Mouse (Mus musculus): ENCODE measurements around the gene Scarb1.
A peak's percentile ranks its signal among the peaks of the same experiment; 100 is the strongest.
"Not testable (repeated sequence)": the region's sequence is repeated elsewhere in the genome, so short reads cannot be mapped to it uniquely, and the experiment has no call there.

Scarb1 gene

DNA sequence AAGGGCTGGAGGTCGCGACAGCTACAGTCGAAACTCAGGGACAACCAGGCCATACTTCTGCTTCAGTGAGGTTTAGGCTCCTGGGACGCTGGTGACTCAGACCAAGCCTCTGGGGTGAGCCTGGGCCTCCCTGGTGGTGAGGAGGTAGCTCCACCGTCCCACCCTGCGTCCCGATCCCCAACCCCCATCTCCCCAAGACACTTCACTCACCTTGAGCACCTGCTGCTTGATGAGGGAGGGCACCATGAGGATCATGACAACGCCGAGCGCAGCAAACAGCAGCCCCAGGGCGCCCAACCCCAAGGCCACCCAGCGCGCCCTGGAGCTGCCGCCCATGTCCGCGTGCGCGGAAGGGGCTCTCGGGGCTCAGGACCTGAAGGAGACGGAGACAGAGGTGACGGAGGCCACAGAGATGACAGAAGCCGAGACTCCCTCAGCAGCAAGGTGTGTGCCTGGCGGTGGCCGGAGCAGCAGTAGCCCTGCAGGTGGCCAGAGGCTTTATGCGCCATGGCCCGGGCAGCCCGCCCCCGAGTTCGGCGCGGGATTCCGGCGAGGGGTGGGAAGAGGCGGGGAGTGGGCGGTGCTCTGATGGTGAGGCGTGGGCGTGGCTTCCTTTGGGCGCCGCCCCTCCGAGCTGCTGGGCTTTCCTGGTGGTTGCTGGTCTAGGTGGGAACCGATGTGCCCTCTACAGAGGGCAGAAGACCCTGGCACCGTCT, at the start of gene Scarb1:
TSS of gene Scarb1 (minus strand) at position 548 of the 716 bp plus-strand sequence.
- DNase-seq (ENCODE audit: low spot score in 2 of 2): peak; percentile 94

DNA sequence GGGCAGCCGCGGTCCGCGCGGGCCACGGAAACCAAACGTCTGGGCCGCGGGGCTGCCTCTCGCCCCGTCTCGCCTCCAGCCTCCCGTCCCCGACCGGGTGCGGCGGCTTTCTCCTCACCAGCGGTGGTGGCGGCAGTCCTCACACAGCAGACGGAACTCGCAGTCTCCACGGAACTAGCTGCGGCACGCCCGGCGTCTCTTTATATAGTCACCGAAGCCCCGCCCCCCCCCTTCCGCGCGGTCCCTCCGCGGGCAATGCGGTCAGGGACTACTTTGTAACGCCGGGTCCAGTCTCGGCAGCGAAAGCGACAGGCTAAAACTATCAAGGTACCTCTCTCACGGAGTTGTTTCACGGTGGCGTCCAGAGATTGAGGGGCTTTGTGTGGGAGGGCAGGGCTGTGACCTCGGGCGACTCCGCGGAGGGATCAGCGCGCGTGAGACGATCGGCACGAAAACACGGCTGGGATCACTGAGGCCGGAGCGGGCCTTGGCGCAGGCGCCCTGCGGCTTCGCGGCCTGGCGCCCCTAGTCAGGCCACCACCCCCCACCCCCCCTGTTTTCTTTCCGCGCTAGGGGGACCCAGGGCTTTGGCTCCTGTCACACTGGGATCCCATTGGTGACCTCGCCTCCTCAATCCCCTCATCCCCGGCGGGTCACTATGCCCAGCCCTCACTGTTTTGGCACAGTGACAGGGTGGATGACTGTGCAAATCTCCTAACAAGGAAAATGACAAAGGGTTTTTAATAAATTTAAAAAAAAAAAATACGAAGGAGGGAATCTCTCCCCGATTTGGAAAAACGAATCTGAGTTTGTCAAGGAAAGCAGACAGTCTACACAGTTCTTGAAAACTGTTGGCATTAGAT, 48.9 kb upstream of the Scarb1 start, which contains the start of gene Ubc:
TSS of gene Ubc (minus strand) at position 624 of the 863 bp plus-strand sequence.
- DNase-seq (ENCODE audit: low spot score in 2 of 2): peak; percentile 91 to 97

DNA sequence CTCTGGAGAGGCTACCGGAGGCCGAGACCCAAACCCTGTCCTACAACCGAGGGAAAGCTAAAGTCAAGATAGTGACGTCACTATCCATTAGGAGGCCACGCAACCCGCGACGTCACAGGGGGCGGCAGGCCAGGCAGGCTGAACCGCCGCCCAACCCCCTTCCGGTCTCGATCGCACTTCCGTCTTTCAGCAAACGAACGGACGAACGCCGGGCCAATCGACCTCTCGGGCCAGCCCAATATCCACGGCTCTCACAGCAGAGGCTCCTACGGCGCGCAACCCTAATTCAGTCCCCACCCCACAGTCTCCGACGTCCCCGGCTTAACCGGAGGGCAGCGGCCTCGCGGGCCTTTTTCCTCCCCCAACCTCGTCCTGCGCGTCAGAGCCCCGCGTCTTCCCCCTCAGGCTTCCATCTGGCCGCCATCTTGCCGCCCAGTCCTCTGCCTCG, 48.3 kb upstream of the Scarb1 start, which contains the start of gene Gm10382:
TSS of gene Gm10382 (plus strand) at position 192 of the 448 bp plus-strand sequence.
- DNase-seq (ENCODE audit: low spot score in 2 of 2): peak; percentile 86 to 93

DNA sequence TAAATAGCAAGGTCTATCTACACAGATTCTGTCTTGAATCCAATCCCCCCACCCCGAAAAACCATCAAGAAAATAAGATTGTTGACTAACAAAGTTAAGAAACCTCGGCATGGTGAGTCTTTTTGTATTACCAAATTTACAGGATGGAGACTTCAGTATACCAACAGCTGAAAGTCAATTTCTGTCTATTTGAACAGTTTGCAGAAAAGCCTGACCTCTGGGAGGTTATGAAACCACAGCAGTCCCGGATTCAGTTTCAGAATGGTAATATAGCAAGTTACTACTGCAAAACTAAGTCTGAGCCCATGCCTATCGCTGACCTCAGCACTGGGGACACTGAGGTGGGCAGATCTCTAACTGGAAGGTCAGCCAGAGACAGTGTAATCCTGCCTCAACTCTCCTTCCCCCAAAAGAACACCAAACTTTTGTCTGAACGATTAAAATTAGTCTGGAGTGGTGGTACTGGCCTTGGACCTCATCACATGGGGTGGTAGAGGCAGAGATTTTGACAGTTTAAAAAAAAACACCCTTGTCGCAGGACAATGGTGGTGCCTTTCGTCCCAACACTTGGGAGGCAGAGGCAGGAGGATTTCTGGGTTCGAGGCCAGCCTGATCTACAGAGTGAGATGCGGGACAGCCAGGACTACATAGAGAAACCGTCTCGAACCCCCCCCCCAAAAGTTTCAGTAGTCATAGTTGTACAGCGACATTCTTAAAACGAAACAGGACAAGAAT, 47.6 kb upstream of the Scarb1 start:
- DNase-seq (ENCODE audit: low spot score in 2 of 2): no peak

DNA sequence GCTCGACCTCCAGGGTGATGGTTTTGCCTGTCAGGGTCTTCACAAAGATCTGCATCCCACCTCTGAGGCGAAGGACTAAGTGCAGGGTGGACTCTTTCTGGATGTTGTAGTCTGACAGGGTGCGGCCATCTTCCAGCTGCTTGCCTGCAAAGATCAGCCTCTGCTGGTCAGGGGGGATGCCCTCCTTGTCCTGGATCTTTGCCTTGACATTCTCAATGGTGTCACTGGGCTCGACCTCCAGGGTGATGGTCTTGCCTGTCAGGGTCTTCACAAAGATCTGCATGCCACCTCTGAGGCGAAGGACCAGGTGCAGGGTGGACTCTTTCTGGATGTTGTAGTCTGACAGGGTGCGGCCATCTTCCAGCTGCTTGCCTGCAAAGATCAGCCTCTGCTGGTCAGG, 46.4 kb upstream of the Scarb1 start:
- not testable (repeated sequence) for DNase-seq (ENCODE audit: low spot score in 2 of 2)

DNA sequence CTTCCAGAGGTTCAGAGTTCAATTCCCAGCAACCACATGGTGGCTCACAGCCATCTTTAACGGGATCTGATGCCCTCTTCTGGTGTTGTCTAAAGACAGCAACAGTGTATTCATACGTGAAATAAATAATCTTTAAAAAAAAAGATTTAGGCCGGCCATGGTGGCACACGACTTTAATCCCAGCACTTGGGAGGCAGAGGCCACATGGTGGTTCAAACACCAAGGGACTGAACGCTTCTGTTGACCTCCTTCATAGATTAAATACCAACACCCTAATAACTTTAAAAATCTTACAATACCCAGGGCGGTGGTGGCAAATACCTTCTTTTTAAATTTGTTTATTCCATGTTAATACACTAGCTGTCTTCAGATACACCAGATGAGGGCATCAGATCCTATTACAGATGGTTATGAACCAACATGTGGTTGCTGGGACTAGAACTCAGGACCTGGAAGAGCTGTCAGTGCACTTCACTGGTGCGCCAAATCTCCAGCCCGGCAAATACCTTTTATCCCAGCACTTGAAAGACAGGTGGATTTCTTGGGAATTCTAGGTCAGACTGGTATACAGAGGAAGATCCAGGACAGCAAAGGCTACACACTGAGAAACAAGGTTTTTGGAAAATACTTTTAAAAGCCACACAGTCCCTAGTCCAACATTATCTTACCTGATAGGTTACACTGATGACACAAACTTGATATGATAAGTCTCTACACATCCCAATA, 44.5 kb upstream of the Scarb1 start:
- DNase-seq (ENCODE audit: low spot score in 2 of 2): no peak

DNA sequence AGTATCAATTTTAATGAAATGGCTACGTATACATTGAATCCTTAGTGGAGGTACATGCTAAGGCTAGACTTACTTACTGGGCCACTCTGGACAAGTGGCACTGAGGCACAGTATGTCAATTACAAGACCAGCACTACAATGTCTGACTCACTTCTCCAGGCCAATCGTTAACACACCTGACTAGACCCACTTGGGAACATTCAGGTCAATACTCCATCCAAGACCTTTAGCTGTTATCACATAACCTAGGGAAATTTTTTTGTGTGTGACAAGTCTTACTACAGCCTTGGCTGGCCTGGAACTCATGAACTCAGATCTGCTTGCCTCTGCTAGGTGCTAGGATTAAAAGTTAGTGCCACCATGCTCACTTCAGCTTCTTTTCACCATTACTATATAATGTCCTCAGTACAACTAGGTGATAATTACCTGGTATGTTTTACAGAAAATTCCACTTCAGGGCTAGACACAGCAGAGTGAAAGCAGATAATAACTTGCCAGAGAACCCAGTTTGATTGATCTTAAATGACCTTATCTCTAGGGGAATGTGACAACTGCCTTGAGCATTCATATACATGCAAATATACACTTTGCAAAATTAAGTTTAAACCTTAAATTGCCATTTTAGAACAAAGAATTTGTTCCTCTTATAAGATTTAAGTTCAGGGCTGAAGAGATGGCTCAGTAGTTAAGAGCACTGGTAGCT, 43.8 kb upstream of the Scarb1 start:
- DNase-seq (ENCODE audit: low spot score in 2 of 2): no peak

DNA sequence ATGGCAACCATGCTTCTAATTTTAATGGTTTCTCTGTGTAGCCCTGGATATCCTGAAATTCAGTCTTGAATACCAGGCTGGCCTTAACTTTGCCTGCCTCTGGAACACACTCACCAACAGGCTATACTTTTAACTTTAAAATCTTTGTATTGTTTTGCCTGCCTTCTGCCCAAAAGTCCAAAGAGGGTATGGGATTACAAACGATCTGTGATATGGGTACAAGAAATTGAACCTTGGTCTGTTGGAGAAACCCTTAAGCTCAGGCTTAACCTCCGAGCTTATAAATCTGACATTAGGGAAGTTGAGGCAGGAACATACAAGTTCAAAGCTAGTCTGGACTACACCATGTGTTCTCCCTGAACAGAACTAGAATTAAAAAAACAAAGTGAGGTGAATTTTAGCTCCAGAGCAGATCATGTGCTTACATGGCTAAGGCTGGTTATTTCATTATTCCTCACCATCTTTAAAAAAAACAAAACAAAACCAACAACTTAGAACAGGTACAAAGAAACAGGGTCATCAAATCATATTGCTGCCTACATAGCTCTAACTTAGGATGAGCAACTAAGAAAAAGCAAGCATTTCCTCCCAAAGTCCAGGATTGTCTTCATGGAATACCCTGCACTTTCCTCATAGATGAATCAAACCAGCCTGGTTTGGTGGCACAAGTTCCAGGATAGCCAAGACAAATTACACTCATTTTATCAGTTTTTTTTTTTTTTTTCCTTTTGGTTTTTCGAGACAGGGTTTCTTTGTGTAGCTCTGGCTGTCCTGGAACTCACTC, 42.9 kb upstream of the Scarb1 start:
- no peak for DNase-seq (ENCODE audit: low spot score in 2 of 2)

DNA sequence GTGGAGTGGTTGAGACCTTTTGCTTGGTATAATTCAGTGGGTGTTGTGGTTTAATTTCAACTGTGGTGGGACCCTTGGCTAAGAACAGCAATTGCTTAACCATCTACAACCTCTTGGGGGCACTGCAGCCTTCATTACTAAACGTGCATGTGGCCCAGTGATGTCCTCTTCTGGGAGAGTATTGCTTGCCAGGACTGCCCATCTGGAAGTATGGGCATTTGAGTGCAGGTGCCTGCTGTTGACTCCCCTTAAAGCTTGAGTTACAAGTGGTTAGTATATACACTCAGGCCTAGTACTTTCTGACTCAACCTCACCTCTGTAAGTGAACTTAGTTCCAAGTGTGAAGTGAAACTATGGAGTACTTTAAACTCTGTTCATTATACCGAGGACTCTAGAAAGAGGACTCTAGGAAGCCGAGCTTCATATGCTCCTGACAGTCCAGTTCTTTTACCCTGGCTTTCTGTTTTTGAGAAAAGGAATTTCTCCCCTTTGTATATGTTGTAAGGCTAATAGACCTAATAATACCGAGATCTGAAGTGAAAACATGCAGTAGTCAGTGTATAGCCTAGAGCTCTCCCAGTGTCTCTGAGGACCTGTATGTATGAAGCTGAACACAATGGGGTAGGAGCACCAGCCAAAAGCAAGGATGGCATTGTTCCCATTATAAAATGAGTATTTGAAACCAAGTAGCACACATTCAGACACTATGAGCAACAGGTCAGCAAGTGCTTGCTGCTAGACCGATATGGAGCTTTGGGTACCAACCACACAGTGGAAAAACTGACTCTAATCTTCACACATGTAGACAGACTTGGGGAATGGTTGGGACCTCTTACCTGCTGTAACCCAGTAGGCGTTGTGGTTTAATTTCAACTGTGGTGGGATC, 42.0 kb upstream of the Scarb1 start:
- DNase-seq (ENCODE audit: low spot score in 2 of 2): peak in 1 of 2 experiments; percentile 60

DNA sequence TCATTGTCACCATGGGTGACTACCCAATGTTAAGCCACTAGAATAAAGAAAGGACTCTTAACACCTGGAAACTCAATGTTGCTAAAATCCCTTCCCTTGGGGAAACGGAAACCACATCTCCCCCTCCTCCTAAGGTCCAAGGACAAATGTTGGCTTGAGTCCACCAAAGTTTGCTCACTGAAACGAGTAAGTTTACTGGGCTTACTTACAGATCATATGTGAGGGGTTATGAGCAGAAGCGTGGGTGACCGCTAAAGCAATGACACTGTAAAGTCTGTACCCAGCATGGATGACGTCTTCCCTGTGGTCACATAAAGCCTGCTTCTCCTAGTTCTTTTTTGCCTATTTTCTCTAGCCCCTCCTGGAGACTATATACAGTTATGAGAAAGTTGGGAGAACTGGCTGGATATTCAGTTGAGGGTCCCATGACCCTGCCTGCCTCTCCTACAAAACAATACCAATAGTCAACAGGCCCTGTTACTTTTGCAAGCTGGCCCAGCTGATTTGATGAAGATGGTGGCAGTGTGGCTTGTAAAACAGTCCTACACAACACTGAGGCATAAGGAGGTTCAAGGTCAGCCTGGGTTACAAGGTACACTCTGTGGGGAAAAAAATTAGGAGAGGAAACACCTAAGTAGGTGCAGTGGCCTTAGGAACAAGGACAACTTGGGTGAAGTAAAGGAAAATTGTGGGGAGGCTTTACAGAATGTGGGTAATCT, 41.2 kb upstream of the Scarb1 start:
- no peak for DNase-seq (ENCODE audit: low spot score in 2 of 2)

DNA sequence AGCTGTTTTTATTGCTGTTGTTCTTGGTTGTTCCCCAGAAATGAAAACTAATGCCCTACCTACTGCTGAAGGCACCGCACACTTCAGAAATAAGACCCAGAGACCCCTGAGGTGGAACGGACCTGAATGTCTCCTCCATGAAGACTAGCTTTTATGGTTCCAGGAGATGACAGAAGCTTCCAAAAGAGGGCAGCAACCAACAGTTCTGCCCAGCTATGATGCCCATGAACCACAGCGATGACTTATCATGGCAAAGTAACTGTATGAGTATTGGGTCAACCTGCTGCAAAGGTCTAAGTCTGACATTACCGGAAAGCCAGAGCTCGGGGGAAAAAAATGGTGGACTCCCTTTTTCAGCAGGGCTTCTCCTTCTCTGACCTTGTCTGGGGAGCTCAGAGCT, 38.0 kb upstream of the Scarb1 start:
- no peak for DNase-seq (ENCODE audit: low spot score in 2 of 2)

DNA sequence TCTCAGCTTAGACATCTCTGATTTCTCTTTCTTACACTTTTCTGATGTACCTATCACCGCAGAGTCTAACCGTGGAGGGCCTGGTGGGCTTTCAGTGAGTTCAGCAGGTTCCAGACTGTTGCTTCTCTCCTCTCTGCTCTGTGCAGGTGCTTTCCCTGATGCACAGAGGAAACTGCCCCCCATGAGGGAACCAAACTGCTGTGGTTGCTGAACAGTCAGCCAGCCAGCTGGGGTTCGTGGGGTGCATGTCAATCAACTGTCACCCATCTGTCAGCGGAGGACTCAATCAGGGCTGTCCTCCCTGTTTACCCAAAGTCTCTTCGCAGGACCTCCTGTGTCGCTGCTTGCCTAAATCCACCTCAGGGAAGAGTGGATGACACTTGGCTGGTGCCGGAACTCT, 36.3 kb upstream of the Scarb1 start:
- peak in 1 of 2 experiments; percentile 52 for DNase-seq (ENCODE audit: low spot score in 2 of 2)

DNA sequence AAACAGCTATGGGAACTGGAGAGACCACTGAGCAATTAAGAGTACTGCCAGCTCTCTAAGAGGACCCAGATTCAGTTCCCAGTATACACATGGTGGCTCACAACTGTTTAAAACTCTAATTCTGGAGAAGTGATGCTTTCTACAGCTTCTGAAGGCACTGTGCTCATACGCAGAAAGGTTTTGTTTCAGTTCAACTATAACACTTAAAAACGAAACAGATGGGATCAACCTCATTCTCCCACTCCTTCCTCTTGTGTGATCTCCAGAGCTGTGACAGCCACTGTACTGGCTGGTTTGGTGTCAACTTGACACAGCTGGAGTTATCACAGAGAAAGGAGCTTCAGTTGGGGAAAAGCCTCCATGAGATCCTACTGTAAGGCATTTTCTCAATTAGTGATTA, 35.0 kb upstream of the Scarb1 start:
- no peak for DNase-seq (ENCODE audit: low spot score in 2 of 2)

DNA sequence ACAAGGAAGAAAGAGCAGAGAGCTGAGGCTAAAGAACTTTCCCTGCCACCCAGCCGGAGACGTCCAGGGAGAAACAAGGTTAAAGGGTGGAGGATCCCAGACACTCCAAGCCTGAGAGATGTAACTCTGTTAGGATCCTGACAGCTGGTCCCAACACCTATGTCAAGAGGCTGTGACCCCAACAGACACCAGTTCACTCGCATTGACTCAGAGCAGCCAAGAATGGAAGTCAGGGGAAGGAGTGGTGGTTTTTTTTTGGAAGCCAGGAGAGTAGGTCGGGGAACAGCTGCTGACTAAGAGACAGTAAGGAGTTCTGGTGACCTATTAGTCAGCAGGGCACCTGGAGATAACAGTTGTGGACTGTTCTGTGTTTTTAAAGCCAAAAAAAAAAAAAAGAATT, 31.1 kb upstream of the Scarb1 start:
- no peak for DNase-seq (ENCODE audit: low spot score in 2 of 2)

DNA sequence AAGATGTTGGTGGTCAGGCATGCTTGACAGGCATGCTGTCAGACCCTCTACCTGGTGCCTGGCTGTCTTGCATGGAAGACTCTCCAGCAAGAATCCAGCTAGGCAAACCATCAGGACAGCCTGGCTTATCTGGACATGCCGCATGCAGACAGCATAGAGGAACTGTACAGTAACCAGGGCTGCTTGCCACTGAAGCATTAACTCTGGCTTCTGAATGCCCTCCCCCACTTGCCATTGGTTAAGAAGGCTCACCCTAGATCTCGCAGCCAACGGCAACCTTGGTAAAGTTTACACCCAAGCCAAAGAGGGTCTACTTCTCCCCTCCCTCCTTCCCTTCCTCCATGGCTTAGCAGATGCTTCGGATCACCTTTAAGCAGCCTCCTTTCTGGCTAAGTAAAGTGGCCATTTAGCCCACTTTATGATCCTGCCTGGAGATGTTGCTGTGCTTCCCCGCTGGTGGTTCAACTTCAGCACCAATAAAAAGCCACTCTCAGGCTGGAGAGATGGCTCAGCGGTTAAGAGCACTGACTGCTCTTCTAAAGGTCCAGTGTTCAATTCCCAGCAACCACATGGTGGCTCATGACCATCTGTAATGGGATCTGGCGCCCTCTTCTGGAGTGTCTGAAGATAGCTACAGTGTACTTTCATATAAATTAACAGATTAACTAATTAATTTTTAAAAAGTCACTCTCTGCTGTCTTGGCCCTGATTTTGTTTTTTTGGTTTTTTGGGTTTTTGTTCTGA, 30.2 kb upstream of the Scarb1 start:
- no peak for DNase-seq (ENCODE audit: low spot score in 2 of 2)

DNA sequence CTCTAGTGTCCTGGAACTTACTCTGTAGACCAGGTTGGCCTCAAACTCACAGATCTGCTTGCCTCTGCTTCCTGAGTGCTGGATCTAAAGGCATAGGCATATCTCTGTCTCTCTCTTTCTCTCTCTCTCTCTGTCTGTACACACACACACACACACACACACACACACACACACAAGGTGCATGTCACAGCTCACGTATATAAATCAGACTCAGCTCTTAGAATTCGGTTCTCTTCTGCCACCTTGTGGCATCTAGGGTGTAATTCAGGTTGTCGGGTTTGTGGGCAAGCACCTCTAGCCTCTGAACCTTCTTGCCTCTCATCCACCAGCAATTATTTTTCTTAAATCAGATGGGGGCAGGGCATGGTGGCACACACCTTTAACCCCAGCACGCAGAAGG, 27.7 kb upstream of the Scarb1 start:
- peak; percentile 58 to 75 for DNase-seq (ENCODE audit: low spot score in 2 of 2)

DNA sequence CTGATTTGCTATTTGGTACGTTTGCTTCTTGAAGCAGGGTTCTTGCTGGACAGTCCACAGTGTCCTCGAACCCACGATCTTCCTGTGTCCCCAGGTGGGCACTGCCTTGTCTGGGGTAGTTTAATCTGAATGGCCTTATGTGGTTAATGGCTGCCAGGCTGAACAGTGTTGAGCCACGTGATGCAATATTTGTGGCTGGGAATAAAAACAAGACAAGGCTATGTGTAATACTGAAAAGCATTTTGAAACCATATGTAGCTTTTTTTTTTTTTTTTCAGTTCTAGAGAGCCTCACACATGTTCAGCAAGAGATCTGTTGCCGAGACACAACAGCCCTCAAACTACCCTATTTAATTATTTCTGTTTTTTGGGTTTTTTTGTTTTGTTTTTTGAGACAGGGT, 27.3 kb upstream of the Scarb1 start:
- no peak for DNase-seq (ENCODE audit: low spot score in 2 of 2)

Measured in spleen, postnatal 10 days (tissue).